Mouse (Mus musculus) testis, adult 2 months (tissue): ENCODE measurements at regions not wholly inside any gene's neighbourhood (a gene's known extent, or its start where the extent isn't known, plus 50 kb on each side); places are given as distances from the start of the nearest gene placed in this dataset.

Experiments used
- CTCF ChIP-seq: fragments of 200-500 bp; IDR thresholded peaks from 2 replicates; pipeline ENCODE4 v1.5.1; 2012; ENCODE audit warnings: low read depth, mild to moderate bottlenecking, inconsistent platforms, low read length, moderate library complexity; ENCODE audit not compliant: control insufficient read depth, insufficient read depth, insufficient replicate concordance
- POLR2A ChIP-seq: fragments of 200-500 bp; IDR thresholded peaks from 2 replicates; pipeline ENCODE4 v1.6.1; 2012; ENCODE audit warnings: low read depth, mild to moderate bottlenecking, inconsistent platforms, low read length, moderate library complexity; ENCODE audit not compliant: control insufficient read depth

- TF ChIP-seq POLR2A (no peak), CTCF (no peak)
These were observed 406.4 kb downstream of the Cbln4 start for GRCm38 (mm10) chr2:171636837-171637236.
